Mouse (Mus musculus) midbrain, embryonic 13.5 days (tissue): ENCODE measurements at regions not wholly inside any gene's neighbourhood (a gene's known extent, or its start where the extent isn't known, plus 50 kb on each side); places are given as distances from the start of the nearest gene placed in this dataset.

ENCODE experiments used
- ATAC-seq: fragments of 200-750 bp; cut with Nextera tagmentation; 2 replicates; pipeline ENCODE4 v1.8.0; 2017; ENCODE audit warnings: mild to moderate bottlenecking, moderate TSS enrichment, moderate library complexity
- H3K27ac ChIP-seq: fragments of 300-500 bp; sonication (generic); 2 replicates; pipeline ENCODE4 v1.5.1; 2015; ENCODE audit warnings: inconsistent platforms, mild to moderate bottlenecking, moderate library complexity
- H3K27me3 ChIP-seq: fragments of 300-500 bp; sonication (generic); 2 replicates; pipeline ENCODE4 v1.6.1; 2015; ENCODE audit warnings: mild to moderate bottlenecking, inconsistent platforms
- H3K36me3 ChIP-seq: fragments of 300-500 bp; sonication (generic); 2 replicates; pipeline ENCODE4 v1.6.1; 2015; ENCODE audit warnings: mild to moderate bottlenecking, inconsistent platforms
- H3K4me1 ChIP-seq: fragments of 300-500 bp; sonication (generic); replicated peaks from 2 replicates; pipeline ENCODE4 v1.6.1; 2015; ENCODE audit warnings: inconsistent platforms
- H3K4me2 ChIP-seq: fragments of 300-500 bp; sonication (generic); replicated peaks from 2 replicates; pipeline ENCODE4 v1.6.1; 2015; ENCODE audit warnings: moderate library complexity, mild to moderate bottlenecking, inconsistent platforms
- H3K4me3 ChIP-seq: fragments of 300-500 bp; sonication (generic); replicated peaks from 2 replicates; pipeline ENCODE4 v1.5.1; 2015; ENCODE audit warnings: mild to moderate bottlenecking, inconsistent platforms
- H3K9ac ChIP-seq: fragments of 300-500 bp; sonication (generic); replicated peaks from 2 replicates; pipeline ENCODE4 v1.6.1; 2015; ENCODE audit warnings: mild to moderate bottlenecking, inconsistent platforms
- H3K9me3 ChIP-seq: fragments of 300-500 bp; sonication (generic); 2 replicates; pipeline ENCODE4 v1.6.1; 2016; ENCODE audit warnings: mild to moderate bottlenecking, inconsistent platforms
- WGBS: fragments of 180-500 bp; shearing (Covaris S2); methylation state at CpG from one replicate; pipeline ENCODE4 v1.1.7; 2015; 5-methylcytosine and 5-hydroxymethylcytosine counted together

- 46% methylated on average over 5 of the region's 5 CpGs for WGBS
- ATAC-seq = no peak
- H3K9me3 ChIP-seq = no peaks in the 10 kb centered on the region
Measured at GRCm38 (mm10) chr15:11774717-11775116, 132.4 kb downstream of the Npr3 start.

GRCm38 (mm10) chr15:11770596-11770995 lies 136.5 kb downstream of the Npr3 start:
- 98% methylated on average over 1 of the region's 1 CpGs for WGBS
- H3K27me3 ChIP-seq = no peaks in the 10 kb centered on the region
- no peak overlapping the region for H3K4me3 ChIP-seq
- no peak for ATAC-seq
- no peaks in the 10 kb centered on the region for H3K4me1 ChIP-seq
- H3K4me2 ChIP-seq = no peak overlapping the region
- no peak overlapping the region for H3K27ac ChIP-seq
- H3K36me3 ChIP-seq = no peaks in the 10 kb centered on the region
- no peak overlapping the region for H3K9ac ChIP-seq
- no peaks in the 10 kb centered on the region for H3K9me3 ChIP-seq

More at GRCm38 (mm10) chr15:11774717-11775116, 132.4 kb downstream of the Npr3 start:
- no peak overlapping the region for H3K27ac ChIP-seq
- H3K4me1 ChIP-seq = no peaks in the 10 kb centered on the region
- H3K27me3 ChIP-seq = no peaks in the 10 kb centered on the region
- no peak overlapping the region for H3K4me2 ChIP-seq
- H3K36me3 ChIP-seq = no peaks in the 10 kb centered on the region
- no peak overlapping the region for H3K4me3 ChIP-seq
- H3K9ac ChIP-seq = no peak overlapping the region

DNA sequence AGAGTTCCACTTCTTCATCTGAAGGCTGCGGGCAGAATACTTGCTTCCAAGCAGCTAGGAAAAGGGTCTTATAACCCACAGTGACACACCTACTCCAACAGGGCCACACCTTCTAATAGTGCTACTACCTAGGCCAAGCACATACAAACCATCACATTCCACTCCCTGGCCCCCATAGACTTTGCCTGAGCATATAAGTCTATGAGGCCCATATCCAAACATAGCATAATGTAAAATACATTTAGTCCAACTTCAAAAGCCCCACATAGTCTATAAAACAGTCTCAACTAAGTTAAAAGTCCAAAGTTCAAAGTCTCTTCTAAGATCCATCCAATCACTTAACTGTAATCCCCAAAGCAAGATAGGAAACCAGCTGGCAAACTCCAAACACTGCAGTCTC lies 149.1 kb downstream of the Npr3 start:
- Histone ChIP-seq H3K4me3 (no peak overlapping the region), H3K4me2 (no peak overlapping the region), H3K9me3 (no peaks in the 10 kb centered on the region), H3K9ac (no peak overlapping the region), H3K36me3 (no peaks in the 10 kb centered on the region), H3K27ac (no peak overlapping the region), H3K4me1 (no peaks in the 10 kb centered on the region), H3K27me3 (no peaks in the 10 kb centered on the region)
- WGBS = 96% methylated on average over 1 of the region's 1 CpGs
- no peak for ATAC-seq

- Histone ChIP-seq H3K9ac (no peak overlapping the region), H3K36me3 (no peaks in the 10 kb centered on the region), H3K4me3 (no peak overlapping the region), H3K9me3 (no peaks in the 10 kb centered on the region), H3K27me3 (no peaks in the 10 kb centered on the region), H3K27ac (no peak overlapping the region), H3K4me1 (no peaks in the 10 kb centered on the region), H3K4me2 (no peak overlapping the region)
- WGBS = 66% methylated on average over 7 of the region's 7 CpGs
- no peak for ATAC-seq
Measured at GRCm38 (mm10) chr15:11756786-11757185, 150.3 kb downstream of the Npr3 start.

DNA sequence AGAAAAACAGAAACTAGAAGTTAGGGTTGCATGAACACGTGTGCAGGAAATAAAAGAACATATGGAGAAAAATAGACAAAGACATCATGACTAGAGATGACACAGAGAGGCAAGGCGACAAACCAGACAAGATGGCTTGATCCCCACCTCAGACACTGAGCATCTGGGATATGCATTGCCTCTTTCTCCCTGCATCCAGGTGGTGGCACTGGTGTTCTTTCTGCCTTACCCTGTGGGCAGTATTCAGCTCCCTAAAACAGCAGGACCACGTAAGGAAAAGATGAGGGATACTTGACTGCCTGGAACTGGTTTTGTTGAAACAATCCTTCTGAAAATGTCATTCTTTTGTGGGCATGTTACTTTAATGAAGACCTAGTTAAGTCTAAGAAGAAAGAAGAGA lies 153.9 kb downstream of the Npr3 start:
- WGBS = 26% methylated on average over 3 of the region's 3 CpGs
- no peak overlapping the region for H3K9ac ChIP-seq
- peak; percentile 62; the same call in 1 of the 2 replicates for ATAC-seq

GRCm38 (mm10) chr15:11750893-11751292 lies 156.2 kb downstream of the Npr3 start:
- ATAC-seq = no peak
- WGBS = 56% methylated on average over 5 of the region's 5 CpGs
- H3K9ac ChIP-seq = no peak overlapping the region
- H3K4me2 ChIP-seq = no peak overlapping the region
- H3K4me3 ChIP-seq = no peak overlapping the region
- no peak overlapping the region for H3K27ac ChIP-seq
- no peaks in the 10 kb centered on the region for H3K27me3 ChIP-seq
- H3K36me3 ChIP-seq = no peaks in the 10 kb centered on the region
- H3K4me1 ChIP-seq = no peaks in the 10 kb centered on the region
- no peaks in the 10 kb centered on the region for H3K9me3 ChIP-seq

More for the DNA sequence above, 153.9 kb downstream of the Npr3 start:
- Histone ChIP-seq H3K27ac (no peak overlapping the region), H3K4me2 (no peak overlapping the region), H3K36me3 (no peaks in the 10 kb centered on the region), H3K4me3 (no peak overlapping the region), H3K9me3 (no peaks in the 10 kb centered on the region), H3K27me3 (no peaks in the 10 kb centered on the region), H3K4me1 (no peaks in the 10 kb centered on the region)

DNA sequence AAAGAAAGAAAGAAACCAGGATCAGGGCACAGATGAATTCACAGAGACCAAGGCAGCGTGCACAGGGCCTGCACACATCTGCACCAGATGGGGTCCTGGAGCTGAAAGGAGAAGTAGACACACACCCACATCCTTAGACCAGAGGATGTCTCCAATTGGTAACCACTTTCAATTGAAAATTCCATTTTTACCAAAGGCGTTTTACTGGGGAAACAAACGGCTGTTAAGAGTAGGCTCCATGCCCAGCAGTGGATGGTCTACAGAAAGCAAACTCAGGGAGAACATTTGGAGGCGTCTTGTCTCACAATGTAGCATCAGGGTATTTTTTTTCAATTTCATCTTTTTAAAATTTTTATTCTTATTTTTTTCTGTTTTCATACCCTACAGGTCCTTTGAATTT lies 157.6 kb downstream of the Npr3 start:
- Histone ChIP-seq H3K36me3 (no peaks in the 10 kb centered on the region), H3K4me2 (no peak overlapping the region), H3K27ac (no peak overlapping the region), H3K9ac (no peak overlapping the region), H3K27me3 (no peaks in the 10 kb centered on the region), H3K4me3 (no peak overlapping the region), H3K9me3 (no peaks in the 10 kb centered on the region), H3K4me1 (no peaks in the 10 kb centered on the region)
- WGBS = 85% methylated on average over 4 of the region's 4 CpGs
- no peak for ATAC-seq

- Histone ChIP-seq H3K9ac (no peak overlapping the region), H3K9me3 (no peaks in the 10 kb centered on the region), H3K4me2 (no peak overlapping the region), H3K27me3 (no peaks in the 10 kb centered on the region), H3K27ac (no peak overlapping the region), H3K36me3 (no peaks in the 10 kb centered on the region), H3K4me3 (no peak overlapping the region), H3K4me1 (peaks cover 3% of the 10 kb centered on the region; the same call in 1 of the 2 replicates)
- no peak for ATAC-seq
- WGBS = 95% methylated on average over 2 of the region's 2 CpGs
Measured at GRCm38 (mm10) chr15:11748306-11748705, 158.8 kb downstream of the Npr3 start.

DNA sequence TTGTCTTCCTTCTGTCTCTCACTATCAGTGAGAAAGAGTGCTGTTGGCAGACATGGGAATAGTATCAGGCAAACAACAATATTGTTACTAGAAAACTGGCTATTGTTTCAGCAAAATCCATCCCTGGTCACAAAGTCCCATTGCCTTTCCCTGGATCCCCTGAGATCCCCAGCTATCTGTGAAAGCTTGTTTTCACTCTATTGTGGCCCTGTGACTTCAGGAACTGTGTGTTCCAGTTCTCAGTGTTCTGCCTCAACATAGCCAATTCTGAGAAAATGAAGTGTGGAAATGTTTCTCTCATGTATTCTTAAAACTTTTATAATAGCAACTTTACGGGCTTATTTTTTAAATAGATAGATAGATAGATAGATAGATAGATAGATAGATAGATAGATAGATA lies 160.3 kb downstream of the Npr3 start:
- Histone ChIP-seq H3K36me3 (no peaks in the 10 kb centered on the region), H3K9ac (no peak overlapping the region), H3K4me2 (no peak overlapping the region), H3K9me3 (no peaks in the 10 kb centered on the region), H3K4me1 (peaks cover 11% of the 10 kb centered on the region), H3K4me3 (no peak overlapping the region), H3K27me3 (no peaks in the 10 kb centered on the region), H3K27ac (no peak overlapping the region)
- WGBS = 93% methylated on average over 1 of the region's 1 CpGs
- no peak for ATAC-seq

GRCm38 (mm10) chr15:11745629-11746372 lies 161.3 kb downstream of the Npr3 start:
- Histone ChIP-seq H3K4me2 (no peak overlapping the region), H3K36me3 (no peaks in the 10 kb centered on the region), H3K27ac (no peak overlapping the region), H3K27me3 (no peaks in the 10 kb centered on the region), H3K9ac (no peak overlapping the region), H3K9me3 (no peaks in the 10 kb centered on the region), H3K4me3 (no peak overlapping the region), H3K4me1 (peaks cover 17% of the 10 kb centered on the region)
- no peak for ATAC-seq
- 91% methylated on average over 9 of the region's 9 CpGs for WGBS

DNA sequence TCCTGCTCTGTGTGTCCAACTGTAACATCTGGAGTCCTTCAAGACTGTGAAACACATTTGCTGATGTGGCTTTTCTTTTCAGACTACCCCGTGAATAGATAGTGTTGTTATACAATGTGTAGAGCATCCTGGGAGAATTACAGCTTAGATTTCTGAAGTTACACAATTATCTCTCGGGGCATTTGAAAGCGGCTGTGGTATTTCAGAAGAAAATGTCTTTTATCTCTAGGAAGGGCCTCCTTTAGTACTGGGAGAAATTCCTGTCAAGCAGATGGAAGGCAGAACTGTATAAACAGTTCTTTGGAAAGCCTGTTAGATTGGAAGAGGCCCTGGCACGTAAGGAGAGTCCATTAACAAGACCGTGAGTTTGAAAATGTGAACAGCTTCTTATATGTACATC lies 162.2 kb downstream of the Npr3 start:
- Histone ChIP-seq H3K27ac (no peak overlapping the region), H3K4me1 (peaks cover 17% of the 10 kb centered on the region), H3K9me3 (no peaks in the 10 kb centered on the region), H3K4me3 (no peak overlapping the region), H3K9ac (no peak overlapping the region), H3K27me3 (no peaks in the 10 kb centered on the region), H3K4me2 (no peak overlapping the region), H3K36me3 (no peaks in the 10 kb centered on the region)
- no peak for ATAC-seq
- 67% methylated on average over 5 of the region's 5 CpGs for WGBS

GRCm38 (mm10) chr15:11744296-11744695 lies 162.8 kb downstream of the Npr3 start:
- no peaks in the 10 kb centered on the region for H3K36me3 ChIP-seq
- no peak overlapping the region for H3K9ac ChIP-seq
- no peak overlapping the region for H3K4me2 ChIP-seq
- 88% methylated on average over 2 of the region's 2 CpGs for WGBS
- H3K4me1 ChIP-seq = peaks cover 17% of the 10 kb centered on the region
- no peak for ATAC-seq
- no peak overlapping the region for H3K27ac ChIP-seq
- no peak overlapping the region for H3K4me3 ChIP-seq
- H3K27me3 ChIP-seq = no peaks in the 10 kb centered on the region
- no peaks in the 10 kb centered on the region for H3K9me3 ChIP-seq

DNA sequence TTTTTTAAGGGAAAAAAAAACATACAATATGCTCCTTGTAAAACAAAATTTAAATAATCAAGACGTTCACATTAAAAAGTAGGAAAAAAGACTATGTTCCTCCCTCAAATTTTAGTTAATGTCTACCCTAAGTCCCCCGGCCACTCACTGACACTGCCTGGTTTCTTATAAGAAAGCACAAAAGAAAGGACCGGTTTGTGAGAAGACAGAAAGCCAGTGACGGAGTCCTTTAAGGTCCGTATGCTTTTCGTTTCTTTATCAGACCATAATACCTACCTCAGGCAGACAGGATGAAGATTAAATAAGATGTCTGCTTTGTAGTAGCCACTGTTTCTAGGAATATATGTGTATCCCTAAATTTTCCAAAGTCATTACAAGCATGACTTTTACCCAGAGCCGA lies 164.3 kb downstream of the Npr3 start:
- Histone ChIP-seq H3K4me1 (peaks cover 17% of the 10 kb centered on the region), H3K9me3 (no peaks in the 10 kb centered on the region), H3K4me3 (no peak overlapping the region), H3K9ac (no peak overlapping the region), H3K27ac (no peak overlapping the region), H3K4me2 (no peak overlapping the region), H3K27me3 (no peaks in the 10 kb centered on the region), H3K36me3 (no peaks in the 10 kb centered on the region)
- ATAC-seq = no peak
- WGBS = 65% methylated on average over 7 of the region's 7 CpGs
